Comparison of ENCODE assay signal across 9 mouse cellular contexts in genomic region chr9:120703291-120703930, GRCm38 (mm10).
DNase-seq lines count a peak whose midpoint lies in the region; ATAC-seq and TF ChIP-seq lines count a peak whose summit lies in the region.
"Had no signal": no experiment of that assay in that cellular context is flagged by ENCODE, and none has a peak within 500 bp of the region (broad histone marks: within the 10 kb centered on the region; RNA-seq: fewer than 3 reads in every experiment).

No protein-coding gene starts in this region.

- no peaks in the 10 kb centered on the region for H3K36me3 ChIP-seq in hindbrain, embryonic 12.5 days
- no peaks in the 10 kb centered on the region for H3K36me3 ChIP-seq in hindbrain, embryonic 10.5 days
- H3K36me3 ChIP-seq in forebrain, embryonic 12.5 days (replicated peaks) = no peaks in the 10 kb centered on the region
- no peaks in the 10 kb centered on the region for H3K36me3 ChIP-seq in thymus, adult 2 months (ENCODE audit: control insufficient read depth, insufficient read depth, low read length)

- POLR2A ChIA-PET in Patski (lab: Charles Lee) = no interaction called here

- peak overlapping the region; percentile 60 for H3K27ac ChIP-seq in hindbrain, embryonic 12.5 days
- no peak overlapping the region; the same call in 1 of the 2 replicates for H3K27ac ChIP-seq in hindbrain, embryonic 10.5 days
- peak overlapping the region; percentile 46; the same call in 1 of the 2 replicates for H3K27ac ChIP-seq in forebrain, embryonic 12.5 days
- H3K27ac ChIP-seq in thymus, adult 2 months (ENCODE audit: control insufficient read depth, insufficient read depth, low read length) = no peak overlapping the region

- TF ChIP-seq POLR2A in thymus, adult 2 months (IDR thresholded peaks at IDR 0.05; ENCODE audit: control insufficient read depth, extremely low read depth, insufficient read depth, low read length, poor library complexity) = no peak

- TF ChIP-seq CTCF in Patski (IDR thresholded peaks at IDR 0.05) = no peak
- no peak for TF ChIP-seq CTCF in thymus, adult 2 months (IDR thresholded peaks at IDR 0.05; ENCODE audit: borderline replicate concordance, control insufficient read depth, extremely low read depth, insufficient read depth, low read length, poor library complexity)

- no peak overlapping the region for H3K4me2 ChIP-seq in hindbrain, embryonic 12.5 days (replicated peaks)
- no peak overlapping the region for H3K4me2 ChIP-seq in forebrain, embryonic 12.5 days

- 49% methylated on average over 10 of the region's 10 CpGs for WGBS in hindbrain, embryonic 12.5 days
- WGBS in hindbrain, embryonic 10.5 days = 62% methylated on average over 10 of the region's 10 CpGs
- 48% methylated on average over 10 of the region's 10 CpGs for WGBS in forebrain, embryonic 12.5 days
- 74% methylated on average over 10 of the region's 10 CpGs for WGBS in thymus, adult 2 months

- H3K9me3 ChIP-seq in hindbrain, embryonic 12.5 days (replicated peaks) = no peaks in the 10 kb centered on the region
- no peaks in the 10 kb centered on the region for H3K9me3 ChIP-seq in hindbrain, embryonic 10.5 days
- H3K9me3 ChIP-seq in forebrain, embryonic 12.5 days = no peaks in the 10 kb centered on the region

- peak; percentile 69 for ATAC-seq in hindbrain, embryonic 12.5 days (ENCODE audit: low FRiP score)
- ATAC-seq in Patski = peak; percentile 69
- ATAC-seq in forebrain, embryonic 12.5 days (ENCODE audit: low FRiP score) = peak; percentile 80

- H3K4me3 ChIP-seq in hindbrain, embryonic 12.5 days = no peak overlapping the region
- no peak overlapping the region for H3K4me3 ChIP-seq in hindbrain, embryonic 10.5 days
- no peak overlapping the region for H3K4me3 ChIP-seq in forebrain, embryonic 12.5 days (replicated peaks)
- H3K4me3 ChIP-seq in thymus, adult 2 months (ENCODE audit: control insufficient read depth, insufficient read depth, low read length) = no peak overlapping the region

- CTCF ChIA-PET in Patski (lab: Charles Lee) = no interaction called here

- in situ Hi-C loops in Patski (cut with MboI; ENCODE audit: low pct_unique_long_range_greater_than_20kb) = no loop called here

- no peak for DNase-seq in hindbrain, embryonic 10.5 days (ENCODE audit: low spot score)
- DNase-seq in Patski (ENCODE audit: low read depth, low spot score) = peak; percentile 48
- DNase-seq in kidney, postnatal 25 days = peak; percentile 64 to 73
- DNase-seq in thymus, adult 2 months = no peak
- no peak for DNase-seq in right cerebral cortex, postnatal 36 days (ENCODE audit: low spot score in 2 of 2)
- DNase-seq: right cerebral cortex, postnatal 4 days; thymus, postnatal 14 days had no signal

- H3K4me1 ChIP-seq in hindbrain, embryonic 12.5 days = peaks cover 20% of the 10 kb centered on the region
- H3K4me1 ChIP-seq in hindbrain, embryonic 10.5 days (replicated peaks) = peaks cover 26% of the 10 kb centered on the region
- peaks cover 21% of the 10 kb centered on the region for H3K4me1 ChIP-seq in forebrain, embryonic 12.5 days
- no peaks in the 10 kb centered on the region for H3K4me1 ChIP-seq in thymus, adult 2 months (replicated peaks; ENCODE audit: control insufficient read depth, insufficient read depth, low read length)

- H3K9ac ChIP-seq in hindbrain, embryonic 12.5 days = no peak overlapping the region
- H3K9ac ChIP-seq in forebrain, embryonic 12.5 days = no peak overlapping the region

- 0 out of 2 replicates have a peak, but pooled peaks cover 3% of the 10 kb centered on the region for H3K27me3 ChIP-seq in hindbrain, embryonic 12.5 days
- H3K27me3 ChIP-seq in hindbrain, embryonic 10.5 days (ENCODE audit: insufficient read depth, poor library complexity, severe bottlenecking) = no peaks in the 10 kb centered on the region
- no peaks in the 10 kb centered on the region for H3K27me3 ChIP-seq in Patski
- no peaks in the 10 kb centered on the region for H3K27me3 ChIP-seq in forebrain, embryonic 12.5 days
- H3K27me3 ChIP-seq in thymus, adult 2 months (ENCODE audit: control insufficient read depth, insufficient read depth, low read length) = no peaks in the 10 kb centered on the region

Comparison
In these comparisons a context has a peak if more than half of its experiments do, and no peak if none do; other contexts are left out.
1. H3K27ac ChIP-seq: peak in hindbrain, embryonic 12.5 days (single experiment) and forebrain, embryonic 12.5 days (single experiment); none in hindbrain, embryonic 10.5 days (single experiment) and thymus, adult 2 months (single experiment).
2. DNase-seq: peak in Patski (single experiment) and kidney, postnatal 25 days (2 of 2); none in hindbrain, embryonic 10.5 days (single experiment), thymus, adult 2 months (single experiment) and right cerebral cortex, postnatal 36 days (0 of 2).
3. Peak in every context shown above with its lines, with median percentiles within 50 percentile points of each other: ATAC-seq.